Mouse (Mus musculus): Measurements from ENCODE around the gene Actr5.

Actr5 gene

DNA sequence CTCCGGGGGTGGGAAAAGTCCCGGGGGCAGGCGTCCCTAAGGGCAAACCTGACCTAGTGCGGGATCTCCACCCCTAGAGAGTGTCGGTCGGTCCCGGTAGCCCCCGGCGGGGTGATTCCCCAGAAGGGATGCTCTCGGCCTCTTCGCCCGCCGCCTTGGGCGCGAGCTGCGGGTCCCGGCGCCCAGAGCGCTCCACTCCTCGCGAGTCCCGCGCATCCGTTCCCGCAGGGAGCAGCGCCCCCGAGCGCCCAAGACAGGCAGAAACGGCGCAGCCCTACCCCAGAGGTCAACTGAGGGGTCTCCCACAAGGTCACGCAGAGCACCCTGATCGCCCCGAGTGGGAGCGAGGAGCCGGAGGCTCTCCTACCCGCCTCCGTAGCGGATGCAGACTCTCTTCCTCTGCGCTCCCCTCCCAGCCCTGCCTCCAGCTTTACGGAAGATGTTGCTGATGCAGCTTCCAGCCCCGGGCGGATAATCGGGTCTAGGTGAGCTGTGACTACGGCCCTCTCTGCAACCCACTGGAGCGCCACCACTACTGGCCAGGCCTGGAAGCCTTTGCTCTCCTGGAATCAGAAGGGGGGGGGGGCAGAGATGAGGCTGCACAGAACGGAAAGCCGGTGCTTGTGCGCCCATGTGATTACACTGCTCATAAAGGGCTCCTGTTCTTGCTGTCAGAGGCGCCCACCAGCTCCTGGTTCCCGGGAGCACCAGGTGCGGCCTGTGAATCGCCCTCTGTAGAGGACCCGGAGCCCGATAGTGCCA, 43.2 kb downstream of the Actr5 start:
- peak; percentile 7 to 17 for DNase-seq

DNA sequence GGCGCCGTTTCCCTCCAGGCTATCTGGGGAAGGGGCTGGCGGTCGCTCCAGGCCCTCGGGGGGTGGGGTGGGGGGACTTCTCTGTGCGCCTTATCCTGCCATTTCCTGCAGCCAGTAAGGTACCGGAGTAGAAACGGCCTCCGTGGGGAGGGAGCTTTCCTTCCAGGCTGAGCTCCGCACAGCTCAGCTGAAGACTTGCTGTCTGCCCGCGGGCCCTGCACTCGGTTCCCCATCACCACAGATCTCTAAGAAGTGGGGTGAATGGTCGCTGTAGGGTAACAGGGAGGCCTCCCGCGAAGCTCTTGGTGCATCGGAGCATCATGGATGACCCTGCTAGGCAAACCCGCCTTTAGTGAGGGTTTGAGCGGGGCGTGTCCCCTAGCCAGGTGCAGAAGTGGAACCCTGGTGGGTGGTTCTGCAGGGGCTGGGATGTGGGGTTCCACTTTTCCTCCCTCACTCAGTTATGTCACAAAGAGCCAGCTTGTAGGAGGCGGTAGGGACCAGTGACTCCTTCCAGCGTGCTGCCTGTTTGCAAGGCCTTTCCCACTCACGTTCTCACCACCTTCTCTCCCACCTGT, 43.8 kb downstream of the Actr5 start:
- DNase-seq, result no peak

GRCm38 (mm10) chr2:158669199-158670195, 44.8 kb downstream of the Actr5 start:
- no peak for DNase-seq

DNA sequence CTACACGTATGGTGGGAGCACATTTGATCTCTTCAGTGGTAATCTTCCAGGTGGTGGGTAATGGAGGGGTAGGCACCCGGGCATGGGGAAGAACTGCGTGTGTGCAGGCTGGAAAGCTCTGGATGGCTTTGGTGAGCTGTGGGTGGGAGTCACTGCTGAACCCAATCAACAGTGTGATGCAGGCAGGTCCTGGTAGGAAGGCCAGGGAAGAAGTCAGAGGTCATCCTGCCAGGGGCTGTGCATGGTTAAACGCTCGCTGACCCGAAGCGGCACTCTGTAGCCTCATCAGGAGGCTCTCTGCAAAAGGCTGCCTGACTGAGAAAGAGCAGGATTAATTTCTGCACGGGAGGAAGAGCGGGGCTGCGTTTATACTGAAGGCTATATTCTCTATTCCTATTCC, 45.9 kb downstream of the Actr5 start:
- DNase-seq, result no peak

- DNase-seq, result no peak
These were observed 48.1 kb downstream of the Actr5 start for GRCm38 (mm10) chr2:158672829-158673228.

DNA sequence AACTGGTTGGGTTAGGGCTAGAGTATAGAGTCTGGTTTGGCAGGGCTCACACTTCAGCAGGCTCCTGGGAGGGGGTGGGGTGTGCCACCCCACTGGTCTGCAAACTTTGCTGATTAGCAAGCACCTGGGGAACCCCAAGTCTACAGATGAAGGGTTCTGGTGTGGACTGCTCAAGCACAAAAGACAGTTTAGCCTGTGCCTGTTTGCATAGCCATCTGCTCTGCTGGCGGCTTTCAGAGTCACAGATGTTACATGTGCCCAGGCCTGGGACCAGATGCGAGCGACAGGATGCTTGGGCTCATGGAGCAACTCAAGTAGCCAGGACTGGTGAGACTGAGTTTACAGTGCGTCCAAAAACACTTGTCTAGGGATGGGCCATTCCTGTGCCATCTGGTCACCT, 48.8 kb downstream of the Actr5 start:
- no peak for DNase-seq

DNA sequence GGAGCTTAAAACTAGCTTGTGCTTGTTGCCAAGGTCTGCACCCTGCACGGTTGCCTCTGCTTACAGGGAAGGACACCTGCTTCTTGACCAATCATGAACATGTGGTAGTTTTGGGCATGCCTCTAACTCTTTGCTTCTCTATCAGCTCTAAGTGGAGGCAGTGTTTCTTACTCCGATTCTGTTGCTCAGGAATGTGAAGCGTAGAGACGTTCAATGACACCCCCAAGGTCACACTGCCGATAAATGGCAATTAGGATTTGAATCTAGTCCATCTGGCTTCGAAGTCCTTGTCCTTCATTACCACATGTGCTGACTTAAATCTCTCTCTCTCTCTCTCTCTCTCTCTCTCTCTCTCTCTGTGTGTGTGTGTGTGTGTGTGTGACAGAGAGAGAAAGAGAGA, 49.4 kb downstream of the Actr5 start:
- DNase-seq, result no peak

DNA sequence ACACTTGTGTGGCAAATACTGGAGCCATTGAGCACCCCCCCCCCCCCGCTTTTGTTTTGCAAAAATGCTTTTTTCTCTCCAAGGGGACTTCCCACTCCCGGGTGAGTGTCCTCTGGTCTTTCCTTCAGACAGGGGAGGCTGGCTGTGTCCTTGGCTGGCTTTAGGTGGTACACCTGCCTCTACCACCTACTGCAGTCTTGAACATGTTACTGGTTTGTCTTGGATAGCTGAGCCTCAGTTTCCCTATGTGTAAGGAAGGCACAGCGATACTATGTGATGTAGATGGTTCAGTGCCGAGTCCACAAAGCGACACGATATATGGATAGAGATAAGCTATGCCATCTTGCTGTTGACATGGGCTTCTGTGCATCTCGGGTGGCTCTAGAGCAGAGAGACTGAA, 50.1 kb downstream of the Actr5 start:
- no peak for DNase-seq

- no peak for DNase-seq
These were observed 50.5 kb downstream of the Actr5 start for GRCm38 (mm10) chr2:158675161-158675560.

GRCm38 (mm10) chr2:158675907-158676533, 51.3 kb downstream of the Actr5 start:
- no peak for DNase-seq

DNA sequence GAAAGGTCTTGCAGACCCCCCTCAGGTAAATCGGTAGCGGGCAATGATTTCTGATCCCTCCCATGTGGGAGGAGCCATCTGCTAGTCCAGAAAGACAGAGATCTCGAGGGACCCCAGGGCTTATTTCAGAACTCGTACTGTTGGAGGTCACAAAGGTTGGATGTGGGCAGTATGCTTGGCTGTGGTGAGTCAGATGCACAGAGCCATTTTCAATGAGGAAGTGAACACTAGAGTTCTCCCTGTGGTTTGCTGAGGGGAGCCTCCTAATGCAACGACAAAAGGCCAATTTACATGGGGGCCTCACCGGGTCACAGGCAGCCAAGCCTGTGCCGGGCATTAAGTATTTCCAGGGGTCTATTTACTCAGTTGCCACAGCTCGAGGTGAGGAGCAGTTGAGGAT, 53.3 kb downstream of the Actr5 start:
- no peak for DNase-seq

DNA sequence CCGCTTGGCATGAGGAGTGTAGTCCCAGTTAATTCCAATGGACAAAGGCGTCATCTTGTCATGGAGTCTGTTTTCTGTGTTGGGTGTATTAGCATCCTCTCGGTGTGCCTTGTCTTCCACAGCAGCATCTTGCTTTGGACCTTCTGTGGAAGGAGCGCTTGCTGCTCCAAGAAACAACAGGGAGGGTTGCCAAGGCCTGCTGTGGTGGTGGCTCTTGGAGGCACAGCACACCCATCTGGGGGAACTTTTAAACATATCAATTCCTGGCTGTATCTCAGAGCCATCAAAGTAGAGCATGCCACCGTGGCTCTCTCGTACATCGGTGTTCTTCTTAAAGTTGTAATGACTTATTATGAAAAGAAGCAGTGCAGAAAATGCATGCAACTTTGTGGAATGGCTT, 54.4 kb downstream of the Actr5 start:
- no peak for DNase-seq

DNA sequence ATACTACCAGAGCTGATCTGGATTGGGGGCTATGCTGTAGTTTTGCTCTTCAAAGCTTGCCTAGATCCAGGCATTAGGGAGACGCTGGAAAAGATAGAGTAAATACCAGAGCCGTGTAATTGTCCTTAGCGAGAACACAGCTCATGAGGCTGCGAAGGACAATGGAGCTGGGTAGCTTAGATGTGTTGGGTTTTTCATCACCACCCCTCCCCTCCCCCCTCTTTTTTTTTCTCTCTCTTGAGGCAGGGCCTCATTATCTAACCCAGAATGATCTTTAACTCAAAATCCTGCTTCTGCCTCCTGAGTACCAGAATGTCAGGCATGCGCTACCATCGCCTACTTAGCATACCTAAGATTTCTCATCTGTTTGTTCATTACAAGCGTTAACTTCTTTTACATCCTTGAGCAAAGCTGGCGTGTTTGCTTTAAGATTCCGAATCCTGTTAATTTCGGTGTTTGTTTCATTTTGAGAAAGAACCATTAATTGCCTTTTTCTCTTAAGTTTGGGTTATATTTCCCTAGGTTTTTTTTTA, 55.7 kb downstream of the Actr5 start:
- DNase-seq, result no peak

DNA sequence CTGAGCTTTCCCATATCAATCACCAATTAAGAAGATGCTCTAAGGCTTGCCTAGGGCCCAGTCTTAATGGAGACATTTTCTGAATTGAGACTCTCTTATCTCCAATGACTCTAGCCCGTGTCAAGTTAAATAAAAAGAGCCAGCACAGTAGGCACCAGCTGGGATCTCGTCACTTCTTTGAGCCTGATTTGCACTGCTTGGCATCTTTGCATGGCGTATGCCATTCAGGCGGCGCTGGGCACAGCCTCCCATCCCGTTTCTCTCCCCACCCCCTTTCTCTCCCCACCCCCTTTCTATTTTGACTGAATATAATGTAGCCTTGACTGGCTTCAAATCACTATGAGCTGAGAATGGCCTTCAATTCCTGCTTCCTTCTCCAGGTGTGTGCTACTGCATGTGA, 57.0 kb downstream of the Actr5 start:
- DNase-seq, result no peak

DNA sequence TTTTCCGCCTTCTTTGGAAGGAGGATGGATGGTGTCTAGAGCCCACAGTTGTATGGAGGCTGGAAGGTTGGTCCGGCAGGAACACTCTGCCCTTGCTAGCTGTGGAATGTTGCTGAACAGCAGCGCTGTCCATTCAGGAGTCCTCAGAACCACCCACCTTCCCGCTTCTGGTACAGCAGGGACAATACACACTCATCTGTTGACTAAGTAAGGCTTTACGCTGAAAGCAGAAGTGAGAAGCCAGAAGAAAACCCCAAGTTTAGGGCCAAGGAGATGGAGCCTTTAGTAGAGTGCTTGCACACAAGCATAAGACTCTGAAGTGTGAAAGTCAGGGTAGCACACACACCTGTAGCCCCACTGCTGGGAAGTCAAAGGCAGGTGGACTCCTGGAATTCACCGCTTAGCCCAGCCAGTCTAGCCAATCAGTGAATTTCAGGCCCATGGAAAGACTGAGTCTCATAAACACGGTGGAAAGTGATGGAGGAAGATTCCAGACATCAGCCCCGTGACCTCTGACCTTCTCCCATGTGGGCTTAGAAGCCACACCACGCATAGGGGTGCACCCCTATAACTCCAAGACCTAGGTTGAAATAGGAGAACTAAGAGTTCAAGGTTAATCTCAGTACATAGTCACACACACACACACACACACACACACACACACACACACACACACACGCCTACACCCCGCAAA, 57.8 kb downstream of the Actr5 start:
- no peak for DNase-seq

DNA sequence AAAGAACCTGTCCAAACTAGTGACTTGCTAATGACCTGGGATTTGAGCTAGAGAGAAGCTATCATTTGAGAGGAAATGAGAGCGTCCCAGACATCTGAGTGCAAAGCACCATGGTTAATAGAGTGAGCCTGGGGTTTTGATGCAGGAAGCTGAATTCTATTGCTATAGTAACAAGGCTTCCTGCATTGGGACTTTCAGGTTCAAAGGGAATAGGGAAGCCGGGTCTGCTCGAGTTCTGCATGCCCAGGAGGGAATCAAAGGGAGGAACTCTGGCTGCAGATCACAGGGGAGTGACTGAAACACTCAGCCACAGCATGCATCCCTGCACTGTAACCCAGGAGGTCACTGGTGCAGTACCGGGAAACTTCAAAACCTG, 58.3 kb downstream of the Actr5 start:
- no peak for DNase-seq

DNA sequence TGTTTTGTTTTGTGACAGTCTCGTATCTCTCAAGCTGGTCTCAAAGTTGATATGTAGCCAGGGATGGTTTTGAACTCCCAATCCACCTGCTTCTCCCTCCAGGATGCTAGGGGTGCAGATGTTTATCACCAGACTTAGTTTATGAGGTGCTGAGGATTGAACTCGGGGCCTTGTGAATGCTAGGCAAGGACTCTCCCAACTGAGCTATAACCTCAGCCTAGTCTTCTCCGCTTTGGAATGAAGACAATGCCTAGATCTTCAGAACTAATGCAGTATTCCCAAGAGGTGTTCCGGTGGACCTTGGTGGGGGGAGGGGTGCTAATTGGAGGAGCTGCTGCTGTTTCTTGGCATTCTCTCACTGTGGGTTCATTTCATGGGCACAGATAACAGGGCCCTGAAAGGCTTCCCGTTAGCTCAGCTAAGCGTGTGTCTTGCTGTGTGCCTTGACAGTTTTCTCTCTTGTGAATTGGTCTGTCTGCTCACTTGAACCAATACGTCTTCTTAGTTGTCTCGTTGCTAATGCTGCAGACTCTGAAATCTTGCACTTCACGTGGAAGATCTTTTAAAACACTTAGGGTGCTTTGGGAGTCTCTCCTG, 59.7 kb downstream of the Actr5 start:
- DNase-seq, result no peak

DNA sequence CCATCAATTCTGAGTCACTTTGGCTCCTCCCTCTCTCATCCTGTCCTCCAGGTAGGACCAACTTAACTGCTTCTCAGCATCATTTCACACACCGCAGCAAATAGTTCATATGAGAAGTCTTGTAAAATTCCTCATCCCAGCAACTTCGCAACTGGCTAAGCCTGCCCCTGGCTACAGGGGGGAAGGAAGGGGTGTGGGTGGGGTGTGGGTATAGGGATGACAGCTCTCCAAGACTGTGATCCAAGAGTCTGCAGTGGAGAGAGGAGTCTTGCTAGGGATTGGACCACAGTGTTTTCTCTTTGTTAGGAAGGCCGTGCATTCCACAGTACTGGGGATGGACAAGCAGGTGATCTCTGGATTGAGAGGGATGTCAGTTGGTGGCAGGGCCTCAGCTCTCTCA, 60.2 kb downstream of the Actr5 start:
- no peak for DNase-seq

GRCm38 (mm10) chr2:158686394-158686793, 61.7 kb downstream of the Actr5 start:
- no peak for DNase-seq

DNA sequence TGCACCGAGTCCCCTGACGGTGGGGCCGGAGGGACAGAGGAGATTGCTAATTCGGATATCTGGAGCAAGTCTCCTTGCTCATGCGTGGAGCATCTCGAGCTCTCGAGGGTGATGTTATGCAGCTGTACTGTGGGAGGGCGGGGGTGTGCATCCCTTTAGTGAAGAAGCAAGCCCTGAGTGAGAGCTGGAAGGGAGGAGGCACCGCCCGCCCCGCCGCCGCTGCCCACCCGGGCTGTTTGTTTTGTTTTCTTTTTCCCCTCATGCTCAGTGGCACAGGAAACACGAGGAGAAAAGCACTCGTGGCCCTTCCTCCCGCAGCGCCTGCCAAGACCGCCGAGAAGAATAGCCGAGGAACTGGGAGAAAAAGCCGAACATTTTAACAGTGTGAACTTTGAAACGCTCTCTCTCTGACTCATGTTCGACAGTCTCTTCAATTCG, 63.1 kb downstream of the Actr5 start:
- DNase-seq, result peak in 1 of 2 experiments; percentile 15

All from cerebellum, adult 18-20 months (tissue).